Mouse (Mus musculus) kidney, postnatal 0 days (tissue): Measurements from ENCODE around the gene Kbtbd4. TPM values are rescaled to one million over a fixed set of nuclear protein-coding genes. Genes with fewer than 3 reads are reported as not detected.

ENCODE experiments used
- ATAC-seq: fragments of 200-750 bp; cut with Nextera tagmentation; replicated peaks from 2 replicates; pipeline ENCODE4 v1.8.0; 2017; ENCODE audit warnings: low read depth, moderate number of reproducible peaks, moderate TSS enrichment, moderate library complexity; ENCODE audit not compliant: low FRiP score
- DNase-seq: peaks from one replicate; pipeline ENCODE4 v3.0.0-alpha.2; 2016; ENCODE audit warnings: low spot score
- H3K27ac ChIP-seq: fragments of 300-500 bp; sonication (generic); 2 replicates; pipeline ENCODE4 v1.5.1; 2014; ENCODE audit warnings: mild to moderate bottlenecking
- H3K27me3 ChIP-seq: fragments of 300-500 bp; sonication (generic); 2 replicates; pipeline ENCODE4 v1.6.1; 2014; ENCODE audit warnings: low read length, mixed read lengths; ENCODE audit not compliant: insufficient read depth
- H3K36me3 ChIP-seq: fragments of 300-500 bp; sonication (generic); 2 replicates; pipeline ENCODE4 v1.6.1; 2014; ENCODE audit warnings: low read length, mixed read lengths; ENCODE audit not compliant: insufficient read depth
- H3K4me1 ChIP-seq: fragments of 300-500 bp; sonication (generic); replicated peaks from 2 replicates; pipeline ENCODE4 v1.6.1; 2014; ENCODE audit warnings: antibody characterized with exemption, low read length, mixed read lengths; ENCODE audit not compliant: insufficient read depth
- H3K4me2 ChIP-seq: fragments of 300-500 bp; sonication (generic); 2 replicates; pipeline ENCODE4 v1.6.1; 2014; ENCODE audit warnings: mild to moderate bottlenecking, low read length, moderate library complexity, mixed read lengths
- H3K4me3 ChIP-seq: fragments of 300-500 bp; sonication (generic); replicated peaks from 2 replicates; pipeline ENCODE4 v1.5.1; 2014; ENCODE audit warnings: low read depth, low read length
- H3K9ac ChIP-seq: fragments of 300-500 bp; sonication (generic); 2 replicates; pipeline ENCODE4 v1.6.1; 2014; ENCODE audit warnings: low read depth, low read length
- H3K9me3 ChIP-seq: fragments of 300-500 bp; sonication (generic); replicated peaks from 2 replicates; pipeline ENCODE4 v1.6.1; 2016; ENCODE audit warnings: low read length, inconsistent platforms, mixed read lengths
- CTCF ChIP-seq: IDR thresholded peaks from 2 replicates; pipeline ENCODE4 v1.5.1; 2016; ENCODE audit warnings: antibody characterized with exemption, low read depth, mild to moderate bottlenecking, moderate library complexity
- WGBS: fragments of 180-500 bp; shearing (Covaris S2); extraction: QIAGEN DNeasy Blood & Tissue Kit; methylation state at CpG from one replicate; pipeline ENCODE4 v1.1.7; 2014; 5-methylcytosine and 5-hydroxymethylcytosine counted together
- polyA plus RNA-seq: library from polyadenylated mRNA; unstranded; fragments of >200 nt; fragmentation: Nextera tagmentation; extraction: Ambion mirVana; gene quantifications from 2 replicates; pipeline ENCODE4 v1.2.1, GENCODE M21; 2015

Gene Kbtbd4
- 32.7 and 33.8 TPM in 2 replicates for polyA plus RNA-seq

DNA sequence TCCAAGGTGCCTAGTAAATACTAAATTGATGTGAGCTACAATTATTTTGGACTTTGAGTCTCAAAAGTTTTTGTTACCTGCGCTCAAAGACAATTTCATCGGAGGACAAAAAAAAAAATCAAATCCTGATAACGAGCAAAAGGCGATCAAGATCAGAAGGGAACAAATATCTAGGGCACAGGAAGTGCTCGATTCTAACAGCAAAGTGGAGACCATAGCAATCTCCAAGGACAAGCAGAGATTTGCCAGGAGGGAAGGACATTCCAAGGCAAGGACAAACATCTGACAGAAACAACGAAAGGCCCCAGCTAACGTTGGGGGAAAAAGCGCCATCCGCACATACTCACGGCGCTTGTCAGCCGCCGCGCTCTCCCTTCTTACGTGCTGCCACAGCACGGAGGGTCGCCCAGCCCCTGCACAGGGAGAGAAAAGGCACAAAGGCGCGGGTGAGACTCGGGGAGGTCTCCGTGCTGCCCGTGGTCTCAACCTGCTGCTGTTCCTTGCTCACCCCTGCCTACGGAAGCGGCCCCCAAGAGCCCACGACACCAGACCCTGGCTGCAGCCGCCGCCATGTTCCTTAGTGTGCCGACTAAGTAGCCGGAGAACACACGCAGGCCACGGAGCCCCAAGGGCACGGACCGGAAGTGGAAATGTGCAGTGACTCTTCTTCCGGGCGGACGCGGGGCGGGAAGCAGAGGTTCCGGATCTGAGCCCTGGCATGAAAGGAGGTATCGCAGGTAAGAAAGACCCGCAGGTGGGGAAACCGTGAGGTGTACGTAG is at the start of gene Kbtbd4, which contains the start of gene Ndufs3:
Gene Kbtbd4, plus strand, starts transcription at position 665 of the 780 bp plus-strand sequence.
Gene Ndufs3, minus strand, starts transcription at position 752 of the 780 bp plus-strand sequence.
- Histone ChIP-seq H3K36me3 (peaks cover 21% of the 10 kb centered on the region), H3K27ac (peak within 1 kb of the TSS; percentile 95), H3K4me2 (peak within 1 kb of the TSS; percentile 70), H3K9me3 (no peaks in the 10 kb centered on the region), H3K9ac (peak within 1 kb of the TSS; percentile 89), H3K27me3 (no peaks in the 10 kb centered on the region), H3K4me1 (0 out of 2 replicates have a peak, but pooled peaks cover 12% of the 10 kb centered on the region), H3K4me3 (peak within 1 kb of the TSS; percentile 89)
- TF ChIP-seq CTCF, result 0 out of 2 replicates have a peak, but pooled peaks have one; percentile 3
- WGBS, result under 1% methylated on average over 43 of the region's 43 CpGs
- peak; percentile 95 for ATAC-seq
- DNase-seq, result peak; percentile 95

DNA sequence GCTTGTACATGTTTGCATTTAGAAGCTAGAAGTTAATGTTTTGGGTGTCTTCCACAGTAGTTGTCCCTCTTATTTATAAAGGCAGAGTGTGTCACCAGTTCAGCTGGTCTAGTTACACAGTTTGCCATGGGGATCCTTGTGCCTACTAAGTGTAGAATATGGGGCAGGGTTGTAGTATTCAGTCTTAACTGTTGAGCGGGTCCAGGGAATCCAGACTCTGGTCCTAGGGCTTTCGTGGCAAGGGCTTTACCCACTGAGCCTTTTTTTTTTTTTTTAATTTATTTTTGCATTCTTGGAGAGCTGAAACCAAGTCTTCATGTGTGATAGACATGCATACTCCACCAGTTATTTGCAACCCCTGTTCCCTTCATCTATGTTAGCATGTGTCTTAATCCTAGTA is 43.1 kb upstream of the Kbtbd4 start:
- no peak for TF ChIP-seq CTCF
- no peak overlapping the region for H3K4me2 ChIP-seq
- no peak overlapping the region for H3K4me3 ChIP-seq
- H3K9ac ChIP-seq, result no peak overlapping the region
- H3K9me3 ChIP-seq, result no peaks in the 10 kb centered on the region
- H3K4me1 ChIP-seq, result no peaks in the 10 kb centered on the region
- H3K36me3 ChIP-seq, result peaks cover 58% of the 10 kb centered on the region
- H3K27ac ChIP-seq, result no peak overlapping the region
- ATAC-seq (no peak), DNase-seq (no peak)
- H3K27me3 ChIP-seq, result no peaks in the 10 kb centered on the region
- 100% methylated on average over 2 of the region's 2 CpGs for WGBS

DNA sequence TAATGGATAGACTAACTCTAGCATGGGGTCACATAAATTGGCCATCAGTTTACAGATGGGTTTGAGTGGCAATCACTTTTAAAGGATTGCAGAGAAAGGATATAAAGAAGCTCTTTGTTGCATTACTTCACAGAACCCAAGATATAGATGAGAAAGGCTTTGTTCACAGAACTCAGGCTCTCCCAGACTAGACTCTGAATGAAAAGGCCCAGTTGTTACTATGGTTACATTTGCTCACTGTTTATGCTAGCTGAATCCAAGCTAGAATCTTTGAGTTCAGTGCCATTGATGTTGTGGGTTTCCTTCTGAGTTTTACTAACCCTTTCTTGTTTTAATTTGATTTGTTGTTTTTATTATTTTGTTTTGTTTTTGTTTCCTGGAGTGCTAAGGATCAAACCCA is 40.4 kb upstream of the Kbtbd4 start:
- Histone ChIP-seq H3K4me1 (no peaks in the 10 kb centered on the region), H3K9me3 (no peaks in the 10 kb centered on the region), H3K4me2 (no peak overlapping the region), H3K27ac (no peak overlapping the region), H3K4me3 (no peak overlapping the region), H3K9ac (no peak overlapping the region), H3K27me3 (no peaks in the 10 kb centered on the region), H3K36me3 (peaks cover 57% of the 10 kb centered on the region)
- no peak for TF ChIP-seq CTCF
- no peak for ATAC-seq
- DNase-seq, result no peak

DNA sequence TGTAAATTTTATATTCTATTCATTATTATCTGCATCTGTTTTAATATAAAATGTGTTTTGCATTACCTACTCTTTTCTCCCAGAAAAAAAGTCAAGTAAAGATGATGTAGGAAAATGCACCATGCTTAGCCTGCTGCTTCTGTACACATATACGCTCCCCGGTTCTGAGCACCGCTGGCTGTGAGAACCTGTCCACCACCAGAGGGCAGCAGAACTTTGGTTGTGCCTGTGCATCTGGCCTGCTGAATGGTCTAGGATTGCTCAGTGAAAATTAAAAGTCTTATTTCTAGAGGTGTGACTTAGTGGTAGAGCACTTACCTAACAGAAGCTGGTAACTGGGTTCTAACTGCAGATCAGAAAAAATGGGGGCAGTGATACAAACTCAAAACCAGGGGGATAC is 38.0 kb upstream of the Kbtbd4 start:
- Histone ChIP-seq H3K4me2 (no peak overlapping the region), H3K36me3 (peaks cover 36% of the 10 kb centered on the region), H3K9me3 (no peaks in the 10 kb centered on the region), H3K9ac (no peak overlapping the region), H3K27ac (no peak overlapping the region), H3K4me3 (no peak overlapping the region), H3K4me1 (no peaks in the 10 kb centered on the region), H3K27me3 (no peaks in the 10 kb centered on the region)
- DNase-seq (peak; percentile 91), ATAC-seq (peak; percentile 85)
- 16% methylated on average over 3 of the region's 3 CpGs for WGBS
- peak; percentile 94 for TF ChIP-seq CTCF

DNA sequence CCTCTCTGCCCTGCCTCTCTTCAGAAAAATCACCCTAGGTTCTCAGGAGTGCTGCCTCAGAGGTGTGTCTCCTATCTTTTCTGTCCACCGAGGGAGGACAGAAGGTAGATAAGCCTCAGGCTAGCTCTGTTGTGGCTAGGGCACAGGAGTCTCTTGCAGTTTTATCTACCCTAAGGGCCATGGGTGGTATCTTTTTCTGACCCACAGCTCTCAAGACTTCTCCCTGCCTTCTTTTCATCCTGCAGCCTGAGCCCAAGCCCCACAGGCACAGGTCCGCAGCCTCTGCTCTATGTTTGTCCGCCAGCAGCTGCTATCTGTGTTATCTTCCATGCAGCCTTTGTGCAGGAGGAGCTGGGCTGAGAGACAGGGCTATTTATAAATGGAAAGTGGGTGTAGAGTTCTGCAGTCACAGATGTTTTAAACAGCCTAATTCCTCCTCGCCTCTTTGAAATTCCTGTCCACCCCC is 34.4 kb upstream of the Kbtbd4 start:
- Histone ChIP-seq H3K4me3 (no peak overlapping the region), H3K36me3 (peaks cover 12% of the 10 kb centered on the region), H3K4me1 (no peaks in the 10 kb centered on the region), H3K4me2 (no peak overlapping the region), H3K27ac (0 out of 2 replicates have a peak overlapping the region, but pooled peaks have one; percentile 1), H3K9ac (no peak overlapping the region), H3K27me3 (no peaks in the 10 kb centered on the region), H3K9me3 (no peaks in the 10 kb centered on the region)
- ATAC-seq, result no peak
- 30% methylated on average over 4 of the region's 4 CpGs for WGBS
- DNase-seq, result peak; percentile 68
- no peak for TF ChIP-seq CTCF

DNA sequence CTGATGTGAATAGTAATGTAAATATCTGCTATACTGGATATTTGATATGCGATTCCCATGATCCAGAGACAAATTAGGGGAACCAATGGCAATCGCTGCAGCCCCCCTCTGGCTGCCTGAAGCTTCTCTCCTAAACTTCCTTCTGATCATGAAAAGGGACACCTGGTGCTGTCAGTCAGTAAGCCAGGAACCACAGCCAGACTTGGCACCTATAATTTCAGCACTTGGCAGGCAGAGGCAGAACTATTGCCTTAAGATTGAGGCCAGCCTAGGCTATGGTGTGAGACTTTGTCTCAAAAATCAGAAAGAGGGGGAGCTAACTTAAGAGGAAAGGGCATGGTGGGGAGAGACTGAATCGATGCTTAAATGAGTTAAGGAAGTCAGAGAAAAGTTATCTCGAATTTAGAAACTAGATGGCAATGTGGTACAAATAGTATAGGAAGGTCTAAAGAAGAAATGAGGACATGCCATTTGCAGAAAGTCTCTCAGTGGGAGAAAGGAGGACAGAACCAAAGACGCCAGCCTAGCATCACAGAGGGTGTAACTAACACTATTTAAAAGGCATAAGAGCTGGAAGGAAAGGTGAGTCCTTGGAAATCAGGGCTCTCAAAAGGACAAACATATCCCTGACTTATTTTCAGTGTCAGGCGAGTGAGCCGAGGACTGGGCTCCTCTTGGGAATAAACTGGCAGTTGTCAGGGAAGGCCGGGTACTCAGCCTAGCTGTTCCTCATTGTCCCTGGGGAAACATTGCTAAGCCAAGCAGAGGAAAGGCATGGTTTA is 33.2 kb upstream of the Kbtbd4 start:
- no peak overlapping the region for H3K4me2 ChIP-seq
- no peak for DNase-seq
- 0 out of 2 replicates have a peak, but pooled peaks cover 2% of the 10 kb centered on the region for H3K36me3 ChIP-seq
- H3K4me3 ChIP-seq, result no peak overlapping the region
- no peak for ATAC-seq
- no peaks in the 10 kb centered on the region for H3K27me3 ChIP-seq
- H3K4me1 ChIP-seq, result no peaks in the 10 kb centered on the region
- no peak overlapping the region for H3K9ac ChIP-seq
- no peaks in the 10 kb centered on the region for H3K9me3 ChIP-seq
- 63% methylated on average over 8 of the region's 8 CpGs for WGBS
- no peak; the same call in 1 of the 2 replicates for TF ChIP-seq CTCF
- H3K27ac ChIP-seq, result no peak overlapping the region
